Mouse (Mus musculus): ENCODE results near the gene Rnf152. TPM values are rescaled to one million over a fixed set of nuclear protein-coding genes. Genes with fewer than 3 reads are reported as not detected.

Gene Rnf152
- polyA plus RNA-seq, 1 experiment from 2014 or later, result 1.6 TPM

GRCm38 (mm10) chr1:105263283-105264033 lies 93.1 kb downstream of the Rnf152 start:
- Histone ChIP-seq H3K4me1 (replicated peaks; ENCODE audit: control insufficient read depth, insufficient read depth, low read length) (no peaks in the 10 kb centered on the region), H3K9ac (ENCODE audit: low read length) (no peak overlapping the region), H3K27ac (ENCODE audit: low read depth, low read length) (no peak overlapping the region), H3K36me3 (ENCODE audit: control insufficient read depth, insufficient read depth, low read length) (no peaks in the 10 kb centered on the region), H3K27me3 (ENCODE audit: control insufficient read depth, insufficient read depth, low read length) (no peaks in the 10 kb centered on the region), H3K4me3 (ENCODE audit: low read depth, low read length) (no peak overlapping the region), H3K9me3 (ENCODE audit: control insufficient read depth, low read length) (no peaks in the 10 kb centered on the region), H3K4me2 (ENCODE audit: low read depth, low read length, severe bottlenecking) (no peak overlapping the region)
- ATAC-seq (replicated peaks; ENCODE audit: low FRiP score) (0 out of 2 replicates have a peak, but pooled peaks have one; percentile 21), DNase-seq (ENCODE audit: low spot score) (no peak)
- 92% methylated on average over 3 of the region's 3 CpGs for WGBS

DNA sequence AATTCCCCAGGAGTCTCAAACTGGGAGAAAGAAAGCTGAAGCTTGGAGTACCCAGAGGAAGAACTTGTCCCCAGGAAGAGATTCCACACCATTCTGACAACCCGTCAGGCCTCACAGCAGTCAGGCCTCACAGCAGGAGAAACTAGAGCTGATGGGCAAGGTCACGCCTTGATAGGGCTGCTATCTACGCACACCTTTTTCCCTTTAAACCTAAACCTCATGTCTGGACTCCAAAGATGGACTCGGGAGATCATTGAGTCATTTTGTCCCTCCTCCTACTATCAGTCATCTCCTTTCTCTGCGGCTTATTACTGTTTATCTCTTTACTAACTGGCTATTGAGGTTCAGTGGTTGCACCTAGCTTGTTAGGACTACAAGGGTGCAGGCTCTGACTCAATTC lies 96.3 kb downstream of the Rnf152 start:
- Histone ChIP-seq H3K9me3 (ENCODE audit: control insufficient read depth, low read length) (no peaks in the 10 kb centered on the region), H3K27ac (ENCODE audit: low read depth, low read length) (no peak overlapping the region), H3K9ac (ENCODE audit: low read length) (no peak overlapping the region), H3K27me3 (ENCODE audit: control insufficient read depth, insufficient read depth, low read length) (no peaks in the 10 kb centered on the region), H3K36me3 (ENCODE audit: control insufficient read depth, insufficient read depth, low read length) (no peaks in the 10 kb centered on the region), H3K4me1 (replicated peaks; ENCODE audit: control insufficient read depth, insufficient read depth, low read length) (no peaks in the 10 kb centered on the region), H3K4me3 (ENCODE audit: low read depth, low read length) (no peak overlapping the region), H3K4me2 (ENCODE audit: low read depth, low read length, severe bottlenecking) (no peak overlapping the region)
- 88% methylated on average over 5 of the region's 5 CpGs for WGBS
- DNase-seq (ENCODE audit: low spot score), result no peak
- ATAC-seq (replicated peaks; ENCODE audit: low FRiP score), result no peak

- Histone ChIP-seq H3K9ac (ENCODE audit: low read length) (no peak overlapping the region), H3K9me3 (ENCODE audit: control insufficient read depth, low read length) (no peaks in the 10 kb centered on the region), H3K4me2 (ENCODE audit: low read depth, low read length, severe bottlenecking) (no peak overlapping the region), H3K27ac (ENCODE audit: low read depth, low read length) (no peak overlapping the region), H3K36me3 (ENCODE audit: control insufficient read depth, insufficient read depth, low read length) (no peaks in the 10 kb centered on the region), H3K4me1 (replicated peaks; ENCODE audit: control insufficient read depth, insufficient read depth, low read length) (no peaks in the 10 kb centered on the region), H3K4me3 (ENCODE audit: low read depth, low read length) (no peak overlapping the region), H3K27me3 (ENCODE audit: control insufficient read depth, insufficient read depth, low read length) (no peaks in the 10 kb centered on the region)
- no peak for DNase-seq (ENCODE audit: low spot score)
- ATAC-seq (replicated peaks; ENCODE audit: low FRiP score), result no peak
- WGBS, result 81% methylated on average over 3 of the region's 3 CpGs
Measured at GRCm38 (mm10) chr1:105257199-105257598, 99.3 kb downstream of the Rnf152 start.

GRCm38 (mm10) chr1:105249190-105249589 lies 107.3 kb downstream of the Rnf152 start:
- no peak overlapping the region for H3K9ac ChIP-seq (ENCODE audit: low read length)
- DNase-seq (ENCODE audit: low spot score) (no peak), ATAC-seq (replicated peaks; ENCODE audit: low FRiP score) (no peak)
- peaks cover 3% of the 10 kb centered on the region; the same call in 1 of the 2 replicates for H3K4me1 ChIP-seq (replicated peaks; ENCODE audit: control insufficient read depth, insufficient read depth, low read length)
- H3K27me3 ChIP-seq (ENCODE audit: control insufficient read depth, insufficient read depth, low read length), result no peaks in the 10 kb centered on the region
- H3K9me3 ChIP-seq (ENCODE audit: control insufficient read depth, low read length), result no peaks in the 10 kb centered on the region
- H3K36me3 ChIP-seq (ENCODE audit: control insufficient read depth, insufficient read depth, low read length), result no peaks in the 10 kb centered on the region
- H3K27ac ChIP-seq (ENCODE audit: low read depth, low read length), result no peak overlapping the region
- WGBS, result 94% methylated on average over 3 of the region's 3 CpGs
- H3K4me3 ChIP-seq (ENCODE audit: low read depth, low read length), result no peak overlapping the region
- no peak overlapping the region for H3K4me2 ChIP-seq (ENCODE audit: low read depth, low read length, severe bottlenecking)

DNA sequence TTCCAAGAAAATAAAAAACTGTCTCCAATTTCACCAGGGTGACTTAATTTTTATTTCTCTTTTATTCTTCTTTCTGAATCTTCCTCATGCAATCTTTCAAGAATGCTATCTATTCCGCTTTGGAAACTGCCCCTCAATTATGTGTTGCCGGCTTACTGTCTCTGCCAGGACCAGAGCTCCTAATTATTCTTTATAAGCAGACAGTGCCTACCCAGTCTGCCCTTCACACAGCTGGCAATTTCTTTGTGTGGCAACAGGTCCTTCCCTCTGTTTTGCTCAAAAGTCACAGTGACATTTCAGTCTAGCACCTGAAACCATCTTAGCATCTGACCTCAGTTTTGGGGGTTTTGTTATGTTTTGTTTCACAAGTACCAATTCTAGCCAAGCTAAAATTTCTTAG lies 109.9 kb downstream of the Rnf152 start:
- H3K4me3 ChIP-seq (ENCODE audit: low read depth, low read length), result no peak overlapping the region
- ATAC-seq (replicated peaks; ENCODE audit: low FRiP score) (peak; percentile 76), DNase-seq (ENCODE audit: low spot score) (no peak)
- H3K4me2 ChIP-seq (ENCODE audit: low read depth, low read length, severe bottlenecking), result no peak overlapping the region; the same call in 1 of the 2 replicates
- peak overlapping the region; percentile 42; the same call in 1 of the 2 replicates for H3K27ac ChIP-seq (ENCODE audit: low read depth, low read length)
- 22% methylated on average over 2 of the region's 2 CpGs for WGBS
- H3K27me3 ChIP-seq (ENCODE audit: control insufficient read depth, insufficient read depth, low read length), result no peaks in the 10 kb centered on the region
- no peaks in the 10 kb centered on the region for H3K36me3 ChIP-seq (ENCODE audit: control insufficient read depth, insufficient read depth, low read length)
- H3K9ac ChIP-seq (ENCODE audit: low read length), result no peak overlapping the region
- H3K9me3 ChIP-seq (ENCODE audit: control insufficient read depth, low read length), result no peaks in the 10 kb centered on the region
- H3K4me1 ChIP-seq (replicated peaks; ENCODE audit: control insufficient read depth, insufficient read depth, low read length), result peaks cover 3% of the 10 kb centered on the region; the same call in 1 of the 2 replicates

- no peak overlapping the region for H3K4me3 ChIP-seq (ENCODE audit: low read depth, low read length)
Measured at GRCm38 (mm10) chr1:105246075-105246574, 110.4 kb downstream of the Rnf152 start.

GRCm38 (mm10) chr1:105243359-105244142 lies 113.0 kb downstream of the Rnf152 start:
- Histone ChIP-seq H3K4me2 (ENCODE audit: low read depth, low read length, severe bottlenecking) (no peak overlapping the region), H3K4me3 (ENCODE audit: low read depth, low read length) (no peak overlapping the region), H3K36me3 (ENCODE audit: control insufficient read depth, insufficient read depth, low read length) (no peaks in the 10 kb centered on the region), H3K4me1 (replicated peaks; ENCODE audit: control insufficient read depth, insufficient read depth, low read length) (peaks cover 3% of the 10 kb centered on the region; the same call in 1 of the 2 replicates), H3K27me3 (ENCODE audit: control insufficient read depth, insufficient read depth, low read length) (no peaks in the 10 kb centered on the region), H3K9ac (ENCODE audit: low read length) (no peak overlapping the region), H3K27ac (ENCODE audit: low read depth, low read length) (no peak overlapping the region), H3K9me3 (ENCODE audit: control insufficient read depth, low read length) (no peaks in the 10 kb centered on the region)
- no peak for DNase-seq (ENCODE audit: low spot score)
- ATAC-seq (replicated peaks; ENCODE audit: low FRiP score), result no peak
- 64% methylated on average over 6 of the region's 6 CpGs for WGBS

More at GRCm38 (mm10) chr1:105246075-105246574, 110.4 kb downstream of the Rnf152 start:
- H3K9me3 ChIP-seq (ENCODE audit: control insufficient read depth, low read length), result no peaks in the 10 kb centered on the region
- no peaks in the 10 kb centered on the region for H3K27me3 ChIP-seq (ENCODE audit: control insufficient read depth, insufficient read depth, low read length)
- peak overlapping the region; percentile 57; the same call in 1 of the 2 replicates for H3K27ac ChIP-seq (ENCODE audit: low read depth, low read length)
- H3K36me3 ChIP-seq (ENCODE audit: control insufficient read depth, insufficient read depth, low read length), result no peaks in the 10 kb centered on the region
- DNase-seq (ENCODE audit: low spot score) (peak; percentile 64), ATAC-seq (replicated peaks; ENCODE audit: low FRiP score) (peak; percentile 87)
- H3K9ac ChIP-seq (ENCODE audit: low read length), result no peak overlapping the region
- WGBS, result 9% methylated on average over 3 of the region's 3 CpGs
- no peak overlapping the region; the same call in 1 of the 2 replicates for H3K4me2 ChIP-seq (ENCODE audit: low read depth, low read length, severe bottlenecking)
- peaks cover 3% of the 10 kb centered on the region; the same call in 1 of the 2 replicates for H3K4me1 ChIP-seq (replicated peaks; ENCODE audit: control insufficient read depth, insufficient read depth, low read length)

GRCm38 (mm10) chr1:105240185-105240584 lies 116.3 kb downstream of the Rnf152 start:
- Histone ChIP-seq H3K27me3 (ENCODE audit: control insufficient read depth, insufficient read depth, low read length) (no peaks in the 10 kb centered on the region), H3K4me2 (ENCODE audit: low read depth, low read length, severe bottlenecking) (no peak overlapping the region), H3K4me3 (ENCODE audit: low read depth, low read length) (no peak overlapping the region), H3K4me1 (replicated peaks; ENCODE audit: control insufficient read depth, insufficient read depth, low read length) (no peaks in the 10 kb centered on the region), H3K9me3 (ENCODE audit: control insufficient read depth, low read length) (no peaks in the 10 kb centered on the region), H3K36me3 (ENCODE audit: control insufficient read depth, insufficient read depth, low read length) (no peaks in the 10 kb centered on the region), H3K27ac (ENCODE audit: low read depth, low read length) (no peak overlapping the region), H3K9ac (ENCODE audit: low read length) (no peak overlapping the region)
- DNase-seq (ENCODE audit: low spot score) (no peak), ATAC-seq (replicated peaks; ENCODE audit: low FRiP score) (no peak)

Measured in forebrain, embryonic 11.5 days (tissue).